Mouse (Mus musculus) heart, adult 2 months (tissue): Measurements from ENCODE around the gene Cmtr1. TPM values are rescaled to one million over a fixed set of nuclear protein-coding genes. Genes with fewer than 3 reads are reported as not detected.
A peak's percentile ranks its signal among the peaks of the same experiment; 100 is the strongest.

Experiments used
- DNase-seq, 2 experiments: peaks; one replicate each; pipeline ENCODE4 v3.0.0; 2021
- H3K27ac ChIP-seq: fragments of 200-600 bp; 2 replicates; pipeline ENCODE4 v1.8.1; 2022
- H3K27me3 ChIP-seq: fragments of 200-500 bp; 2 replicates; pipeline ENCODE4 v1.6.1; 2012; ENCODE audit warnings: mild to moderate bottlenecking, low read length, inconsistent platforms, mixed read lengths; ENCODE audit not compliant: control insufficient read depth, insufficient read depth
- H3K36me3 ChIP-seq: fragments of 200-500 bp; 2 replicates; pipeline ENCODE4 v1.6.1; 2012; ENCODE audit warnings: low read length, inconsistent platforms; ENCODE audit not compliant: control insufficient read depth, insufficient read depth
- H3K4me1 ChIP-seq: fragments of 200-500 bp; 2 replicates; pipeline ENCODE4 v1.6.1; 2011; ENCODE audit warnings: low read length; ENCODE audit not compliant: control insufficient read depth, insufficient read depth
- H3K4me3 ChIP-seq: fragments of 200-600 bp; 2 replicates; pipeline ENCODE4 v1.8.1; 2022
- H3K79me2 ChIP-seq: fragments of 200-500 bp; replicated peaks from 2 replicates; pipeline ENCODE4 v1.6.1; 2012; ENCODE audit warnings: mild to moderate bottlenecking, inconsistent platforms, low read length, moderate library complexity, mixed read lengths; ENCODE audit not compliant: control insufficient read depth, insufficient read depth
- H3K9ac ChIP-seq: fragments of 200-500 bp; 2 replicates; pipeline ENCODE4 v1.6.1; 2012; ENCODE audit warnings: low read depth, mild to moderate bottlenecking, control low read depth, inconsistent platforms, low read length, mixed read lengths
- CTCF ChIP-seq: fragments of 200-600 bp; IDR thresholded peaks from 2 replicates; pipeline ENCODE4 v1.8.1; 2022; ENCODE audit warnings: antibody characterized with exemption, mild to moderate bottlenecking, moderate library complexity
- EP300 ChIP-seq: fragments of 200-500 bp; IDR thresholded peaks from 2 replicates; pipeline ENCODE4 v1.6.1; 2011; ENCODE audit warnings: low read depth, low read length, control low read depth; ENCODE audit not compliant: insufficient read depth
- POLR2A ChIP-seq: fragments of 200-500 bp; IDR thresholded peaks from 2 replicates; pipeline ENCODE4 v1.6.1; 2011; ENCODE audit warnings: mild to moderate bottlenecking, low read depth, low read length, control low read depth; ENCODE audit not compliant: insufficient read depth
- WGBS: fragments of 180-500 bp; shearing (Covaris S2); methylation state at CpG from one replicate; pipeline ENCODE4 v1.1.7; 2018; 5-methylcytosine and 5-hydroxymethylcytosine counted together
- intact Hi-C: fragments of 180-260 bp; cut with DNase I; formaldehyde crosslinking; loops from one replicate; pipeline ENCODE4 v1.15.1; 2025
- polyA plus RNA-seq: library from polyadenylated mRNA; depleted of rRNA; stranded (reverse); fragments of >200 nt; gene quantifications from 2 replicates; pipeline ENCODE4 v1.2.3, GENCODE M21; 2012
- total RNA-seq, 2 experiments: library from RNA; stranded (reverse); gene quantifications; 2 replicates each; pipeline ENCODE4 v1.2.3; 2021

Cmtr1 gene
- total and polyA plus RNA-seq, 3 experiments = 24.0 to 65.4 (median 51.6) TPM

DNA sequence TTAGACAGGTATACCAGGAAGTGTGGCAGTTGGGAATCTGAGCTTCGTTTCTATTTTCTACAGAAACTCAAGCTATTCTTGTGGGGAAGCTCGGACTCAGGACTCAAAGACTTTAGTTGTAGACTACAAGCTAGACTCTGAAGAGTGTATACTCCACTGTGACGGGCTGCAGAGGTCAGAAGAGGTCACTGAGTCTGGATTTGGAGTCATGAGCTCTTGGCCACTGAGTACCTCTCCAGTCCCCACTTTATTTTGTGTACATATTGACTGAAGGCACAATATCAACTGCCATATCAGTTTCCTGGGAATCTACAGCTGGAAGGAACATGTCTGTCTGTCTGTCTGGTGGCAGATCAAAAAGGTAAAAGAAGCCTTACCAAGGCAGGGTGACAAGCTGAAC, 41.2 kb upstream of the Cmtr1 start:
- H3K9ac ChIP-seq = no peak overlapping the region
- no peaks in the 10 kb centered on the region for H3K36me3 ChIP-seq
- no peaks in the 10 kb centered on the region for H3K27me3 ChIP-seq
- no peak for DNase-seq
- H3K4me1 ChIP-seq = peaks cover 2% of the 10 kb centered on the region
- H3K27ac ChIP-seq = no peak overlapping the region
- 75% methylated on average over 3 of the region's 3 CpGs for WGBS
- intact Hi-C loops = no loop called here
- no peak overlapping the region for H3K4me3 ChIP-seq
- peaks cover 4% of the 10 kb centered on the region; the same call in 1 of the 2 replicates for H3K79me2 ChIP-seq
- TF ChIP-seq EP300 (no peak), POLR2A (no peak), CTCF (no peak)

GRCm38 (mm10) chr17:29623488-29623887, 36.9 kb upstream of the Cmtr1 start:
- H3K4me3 ChIP-seq = no peak overlapping the region
- no peak overlapping the region for H3K27ac ChIP-seq
- no peak overlapping the region for H3K9ac ChIP-seq
- DNase-seq = no peak
- no peaks in the 10 kb centered on the region for H3K27me3 ChIP-seq
- WGBS = 95% methylated on average over 8 of the region's 8 CpGs
- no peak for TF ChIP-seq POLR2A
- TF ChIP-seq EP300 = no peak
- TF ChIP-seq CTCF = no peak
- H3K36me3 ChIP-seq = no peaks in the 10 kb centered on the region
- 0 out of 2 replicates have a peak, but pooled peaks cover 3% of the 10 kb centered on the region for H3K79me2 ChIP-seq
- intact Hi-C loops = no loop called here
- H3K4me1 ChIP-seq = no peaks in the 10 kb centered on the region

GRCm38 (mm10) chr17:29627285-29627684, 33.1 kb upstream of the Cmtr1 start:
- Histone ChIP-seq H3K4me1 (no peaks in the 10 kb centered on the region), H3K27me3 (no peaks in the 10 kb centered on the region), H3K27ac (no peak overlapping the region), H3K79me2 (0 out of 2 replicates have a peak, but pooled peaks cover 1% of the 10 kb centered on the region), H3K4me3 (no peak overlapping the region), H3K9ac (no peak overlapping the region), H3K36me3 (no peaks in the 10 kb centered on the region)
- intact Hi-C loops = no loop called here
- WGBS = 66% methylated on average over 9 of the region's 9 CpGs
- no peak for TF ChIP-seq CTCF
- no peak for TF ChIP-seq EP300
- TF ChIP-seq POLR2A = no peak
- DNase-seq = peak in 1 of 2 experiments; percentile 42

GRCm38 (mm10) chr17:29628946-29629345, 31.4 kb upstream of the Cmtr1 start:
- TF ChIP-seq CTCF (no peak), POLR2A (no peak), EP300 (no peak)
- Histone ChIP-seq H3K27me3 (no peaks in the 10 kb centered on the region), H3K79me2 (0 out of 2 replicates have a peak, but pooled peaks cover 1% of the 10 kb centered on the region), H3K4me3 (no peak overlapping the region), H3K4me1 (no peaks in the 10 kb centered on the region), H3K27ac (no peak overlapping the region), H3K36me3 (no peaks in the 10 kb centered on the region), H3K9ac (no peak overlapping the region)
- intact Hi-C loops = no loop called here
- 87% methylated on average over 5 of the region's 5 CpGs for whole genome bisulfite sequencing
- no peak for DNase-seq

- H3K27me3 ChIP-seq = no peaks in the 10 kb centered on the region
- no peaks in the 10 kb centered on the region for H3K36me3 ChIP-seq
- no peak overlapping the region for H3K9ac ChIP-seq
- DNase-seq = no peak
- intact Hi-C loops = no loop called here
- TF ChIP-seq EP300 (no peak), POLR2A (no peak), CTCF (no peak)
- no peak overlapping the region for H3K27ac ChIP-seq
- WGBS = 52% methylated on average over 5 of the region's 5 CpGs
- no peaks in the 10 kb centered on the region for H3K79me2 ChIP-seq
- H3K4me3 ChIP-seq = no peak overlapping the region
- no peaks in the 10 kb centered on the region for H3K4me1 ChIP-seq
These were observed 30.8 kb upstream of the Cmtr1 start for GRCm38 (mm10) chr17:29629620-29630019.

- WGBS = 93% methylated on average over 11 of the region's 11 CpGs
- H3K27ac ChIP-seq = no peak overlapping the region
- intact Hi-C loops = no loop called here
- H3K27me3 ChIP-seq = no peaks in the 10 kb centered on the region
- no peak for DNase-seq
- no peak overlapping the region for H3K4me3 ChIP-seq
- H3K9ac ChIP-seq = no peak overlapping the region
- TF ChIP-seq POLR2A (no peak), EP300 (no peak), CTCF (no peak)
- no peaks in the 10 kb centered on the region for H3K79me2 ChIP-seq
- H3K4me1 ChIP-seq = peaks cover 3% of the 10 kb centered on the region
- H3K36me3 ChIP-seq = no peaks in the 10 kb centered on the region
These were observed 28.1 kb upstream of the Cmtr1 start for GRCm38 (mm10) chr17:29632312-29632711.

GRCm38 (mm10) chr17:29635492-29635891, 24.9 kb upstream of the Cmtr1 start:
- Histone ChIP-seq H3K4me1 (peaks cover 5% of the 10 kb centered on the region), H3K4me3 (no peak overlapping the region), H3K27me3 (no peaks in the 10 kb centered on the region), H3K9ac (no peak overlapping the region), H3K27ac (no peak overlapping the region), H3K36me3 (no peaks in the 10 kb centered on the region), H3K79me2 (no peaks in the 10 kb centered on the region)
- DNase-seq = no peak
- TF ChIP-seq EP300 (no peak), POLR2A (no peak), CTCF (no peak)
- intact Hi-C loops = no loop called here
- 85% methylated on average over 8 of the region's 8 CpGs for WGBS
